Mouse (Mus musculus): ENCODE measurements around the gene Atp5j.

GRCm38 (mm10) chr16:84779718-84780117 lies 55.7 kb downstream of the Atp5j start:
- no peak for TF ChIP-seq CTCF (IDR thresholded peaks at IDR 0.05; ENCODE audit: low read depth, low read length)
- TF ChIP-seq POLR2A (IDR thresholded peaks at IDR 0.05; ENCODE audit: insufficient read depth, low read length), result no peak
